Mouse (Mus musculus) stomach, postnatal 0 days (tissue): ENCODE measurements around the gene Fbln7. TPM values are rescaled to one million over a fixed set of nuclear protein-coding genes. Genes with fewer than 3 reads are reported as not detected.

ENCODE experiments used
- ATAC-seq: fragments of 200-750 bp; cut with Nextera tagmentation; 2 replicates; pipeline ENCODE4 v1.8.0; 2017; ENCODE audit not compliant: low FRiP score, low TSS enrichment
- DNase-seq: peaks from one replicate; pipeline ENCODE4 v3.0.0-alpha.2; 2016; ENCODE audit warnings: low spot score
- H3K27ac ChIP-seq: fragments of 300-500 bp; sonication (generic); replicated peaks from 2 replicates; pipeline ENCODE4 v1.5.1; 2014; ENCODE audit warnings: mild to moderate bottlenecking, control low read depth
- H3K27me3 ChIP-seq: fragments of 300-500 bp; sonication (generic); 2 replicates; pipeline ENCODE4 v1.6.1; 2014; ENCODE audit warnings: low read length; ENCODE audit not compliant: control insufficient read depth, insufficient read depth
- H3K36me3 ChIP-seq: fragments of 300-500 bp; sonication (generic); 2 replicates; pipeline ENCODE4 v1.6.1; 2014; ENCODE audit warnings: low read length, mixed read lengths; ENCODE audit not compliant: control insufficient read depth, insufficient read depth
- H3K4me1 ChIP-seq: fragments of 300-500 bp; sonication (generic); replicated peaks from 2 replicates; pipeline ENCODE4 v1.6.1; 2014; ENCODE audit warnings: antibody characterized with exemption; ENCODE audit not compliant: control insufficient read depth, insufficient read depth
- H3K4me2 ChIP-seq: fragments of 300-500 bp; sonication (generic); replicated peaks from 2 replicates; pipeline ENCODE4 v1.6.1; 2014; ENCODE audit warnings: low read depth, mild to moderate bottlenecking, control low read depth, moderate library complexity
- H3K4me3 ChIP-seq: fragments of 300-500 bp; sonication (generic); 2 replicates; pipeline ENCODE4 v1.5.1; 2014; ENCODE audit warnings: low read depth, low read length, control low read depth
- H3K9ac ChIP-seq: fragments of 300-500 bp; sonication (generic); 2 replicates; pipeline ENCODE4 v1.6.1; 2014; ENCODE audit warnings: mild to moderate bottlenecking, low read length, control low read depth, mixed read lengths
- H3K9me3 ChIP-seq: fragments of 300-500 bp; sonication (generic); 2 replicates; pipeline ENCODE4 v1.6.1; 2016; ENCODE audit warnings: low read length; ENCODE audit not compliant: control insufficient read depth
- CTCF ChIP-seq: IDR thresholded peaks from 2 replicates; pipeline ENCODE4 v1.5.1; 2016; ENCODE audit warnings: antibody characterized with exemption, low read depth, mild to moderate bottlenecking, moderate library complexity
- EP300 ChIP-seq: optimal IDR thresholded peaks from 2 replicates; pipeline ENCODE3; 2016; ENCODE audit warnings: antibody characterized with exemption
- WGBS: fragments of 180-500 bp; shearing (Covaris S2); extraction: QIAGEN DNeasy Blood & Tissue Kit; methylation state at CpG from one replicate; pipeline ENCODE4 v1.1.7; 2014; 5-methylcytosine and 5-hydroxymethylcytosine counted together
- polyA plus RNA-seq: library from polyadenylated mRNA; unstranded; fragments of >200 nt; fragmentation: Nextera tagmentation; extraction: Ambion mirVana; gene quantifications from 2 replicates; pipeline ENCODE4 v1.2.1, GENCODE M21; 2015

Fbln7 gene
- polyA plus RNA-seq, 1 experiment from 2014 or later = 2.5 TPM

DNA sequence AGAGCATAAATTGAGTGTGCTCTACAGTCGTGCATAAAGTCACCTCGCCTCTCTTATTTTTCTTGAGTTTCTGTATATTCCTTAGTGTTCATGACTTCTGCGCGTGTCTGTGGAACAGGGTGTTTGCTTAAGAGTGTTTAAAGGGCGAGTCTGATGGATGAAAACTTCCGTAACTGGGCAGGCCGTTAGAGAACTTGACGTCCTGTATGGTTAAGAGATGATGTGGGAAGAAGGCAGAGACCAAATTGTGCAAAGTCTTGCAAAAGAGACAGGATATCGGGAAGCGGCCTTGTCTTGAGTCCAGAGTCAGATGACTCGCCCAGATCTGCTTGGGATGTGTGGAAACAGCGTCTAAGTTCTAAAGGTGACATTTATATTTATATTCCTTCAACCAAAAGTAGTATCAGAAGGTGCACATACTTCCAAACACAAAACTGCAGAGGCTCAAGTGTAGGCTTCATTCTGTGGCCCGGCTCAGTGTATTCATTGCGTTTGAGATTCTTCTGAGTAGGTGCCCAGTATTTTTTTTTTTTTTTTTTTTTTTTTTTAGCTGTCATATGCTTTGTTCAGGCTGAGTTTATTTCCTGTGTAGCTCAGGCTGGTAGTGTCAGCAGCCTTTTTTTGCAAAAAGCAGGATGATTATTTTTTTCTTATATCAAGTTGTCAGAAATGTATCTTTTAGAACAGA lies 43.7 kb upstream of the Fbln7 start:
- Histone ChIP-seq H3K4me3 (peak overlapping the region; percentile 82), H3K4me1 (no peaks in the 10 kb centered on the region), H3K27me3 (no peaks in the 10 kb centered on the region), H3K9me3 (no peaks in the 10 kb centered on the region), H3K4me2 (peak overlapping the region; percentile 75), H3K9ac (peak overlapping the region; percentile 85), H3K27ac (peak overlapping the region; percentile 95), H3K36me3 (no peaks in the 10 kb centered on the region)
- no peak for DNase-seq
- WGBS = 5% methylated on average over 14 of the region's 14 CpGs
- ATAC-seq = no peak
- TF ChIP-seq EP300 (no peak), CTCF (no peak)

DNA sequence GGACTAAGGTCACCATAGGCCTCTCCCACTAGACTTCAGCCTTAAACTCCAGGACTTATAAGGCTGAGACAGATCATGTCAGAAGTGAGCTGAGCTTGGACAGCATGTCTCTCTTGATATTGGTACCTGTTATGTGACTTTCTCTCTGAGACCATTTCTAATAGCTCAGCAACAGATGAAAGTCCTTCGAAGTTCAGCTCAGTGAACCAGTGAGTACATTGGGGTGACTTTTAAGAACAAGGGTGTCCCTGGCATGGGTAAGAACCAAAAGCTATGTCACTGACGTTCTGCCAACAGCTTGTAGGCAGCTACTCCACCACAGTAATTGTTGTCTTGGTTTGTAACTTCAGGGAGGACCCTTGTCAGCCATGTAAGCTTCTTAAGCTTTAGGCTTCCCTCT lies 42.1 kb upstream of the Fbln7 start:
- no peak overlapping the region for H3K4me3 ChIP-seq
- ATAC-seq (no peak), DNase-seq (no peak)
- no peaks in the 10 kb centered on the region for H3K9me3 ChIP-seq
- no peak for TF ChIP-seq CTCF
- TF ChIP-seq EP300 = no peak
- no peak overlapping the region for H3K4me2 ChIP-seq
- no peaks in the 10 kb centered on the region for H3K27me3 ChIP-seq
- 85% methylated on average over 2 of the region's 2 CpGs for WGBS
- H3K9ac ChIP-seq = no peak overlapping the region
- H3K4me1 ChIP-seq = no peaks in the 10 kb centered on the region
- no peaks in the 10 kb centered on the region for H3K36me3 ChIP-seq
- H3K27ac ChIP-seq = no peak overlapping the region

DNA sequence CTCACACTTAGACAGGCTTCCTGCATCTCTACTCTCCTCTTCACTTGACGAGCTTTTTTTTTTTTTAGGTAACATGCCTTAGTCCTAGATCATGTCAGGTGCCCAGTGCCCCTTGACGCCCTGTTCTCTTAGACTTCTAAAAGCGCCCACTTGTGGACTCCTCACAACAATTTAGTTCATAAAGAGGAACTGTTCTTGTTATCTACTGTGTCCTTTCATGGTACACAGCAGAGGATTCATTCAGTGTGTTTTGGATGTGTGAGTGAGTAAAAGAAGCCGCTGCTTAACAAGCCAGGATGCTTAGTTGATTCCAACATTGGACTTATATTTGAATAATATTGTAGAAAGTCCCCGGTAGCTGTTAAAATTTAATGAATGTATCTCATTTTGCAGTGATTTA lies 38.9 kb upstream of the Fbln7 start:
- Histone ChIP-seq H3K27ac (no peak overlapping the region), H3K9me3 (no peaks in the 10 kb centered on the region), H3K4me3 (no peak overlapping the region), H3K4me2 (no peak overlapping the region), H3K4me1 (no peaks in the 10 kb centered on the region), H3K9ac (no peak overlapping the region), H3K36me3 (0 out of 2 replicates have a peak, but pooled peaks cover 1% of the 10 kb centered on the region), H3K27me3 (no peaks in the 10 kb centered on the region)
- TF ChIP-seq EP300 (no peak), CTCF (no peak)
- DNase-seq = no peak
- WGBS = 91% methylated on average over 5 of the region's 5 CpGs
- no peak for ATAC-seq

DNA sequence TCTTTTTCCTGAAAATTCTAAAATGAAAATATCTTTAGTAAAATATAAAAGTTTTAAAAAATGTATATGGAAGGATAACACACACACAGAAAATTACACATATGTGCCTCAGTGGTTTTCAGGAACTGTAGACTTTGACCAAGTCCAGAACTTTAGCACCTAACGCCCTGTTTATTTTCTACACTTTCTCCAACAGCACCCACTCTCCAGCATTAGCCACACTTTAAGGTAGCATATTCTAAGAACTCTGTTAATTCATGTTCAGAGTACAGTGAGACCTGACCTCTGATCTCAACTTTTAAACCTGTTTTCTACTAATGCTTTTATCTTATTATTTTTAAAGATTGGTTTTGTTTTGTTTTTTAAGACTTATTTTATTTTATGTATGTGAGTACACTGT lies 35.0 kb upstream of the Fbln7 start:
- 88% methylated on average over 1 of the region's 1 CpGs for WGBS
- Histone ChIP-seq H3K27me3 (no peaks in the 10 kb centered on the region), H3K27ac (no peak overlapping the region), H3K9me3 (no peaks in the 10 kb centered on the region), H3K4me2 (no peak overlapping the region), H3K4me1 (no peaks in the 10 kb centered on the region), H3K4me3 (no peak overlapping the region), H3K9ac (no peak overlapping the region), H3K36me3 (0 out of 2 replicates have a peak, but pooled peaks cover 10% of the 10 kb centered on the region)
- no peak for TF ChIP-seq CTCF
- no peak for TF ChIP-seq EP300
- no peak for ATAC-seq
- DNase-seq = no peak

DNA sequence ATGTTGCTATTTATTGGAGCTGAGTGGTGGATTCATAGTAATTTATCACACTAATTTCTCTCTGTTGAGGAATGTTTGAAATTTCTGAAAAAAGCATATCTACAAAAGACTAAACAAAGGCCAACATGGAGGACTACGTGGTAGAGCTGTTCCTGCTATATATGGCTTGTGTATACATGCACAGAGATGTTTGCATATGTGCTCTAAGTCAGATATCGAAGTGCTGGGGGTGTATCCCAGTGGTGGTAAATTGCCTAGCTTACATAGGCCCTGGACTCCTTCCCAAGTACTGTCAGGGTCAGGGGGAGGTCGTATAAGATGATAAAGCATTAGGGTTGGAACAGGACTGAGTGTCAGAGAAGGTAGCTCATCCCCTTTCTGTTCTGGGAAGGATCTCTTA lies 30.2 kb upstream of the Fbln7 start:
- no peaks in the 10 kb centered on the region for H3K4me1 ChIP-seq
- H3K9me3 ChIP-seq = no peaks in the 10 kb centered on the region
- no peak overlapping the region for H3K4me3 ChIP-seq
- TF ChIP-seq CTCF = no peak
- no peak for TF ChIP-seq EP300
- ATAC-seq (peak; percentile 73), DNase-seq (no peak)
- H3K27ac ChIP-seq = no peak overlapping the region
- no peak overlapping the region for H3K4me2 ChIP-seq
- no peaks in the 10 kb centered on the region for H3K27me3 ChIP-seq
- 32% methylated on average over 3 of the region's 3 CpGs for WGBS
- peaks cover 24% of the 10 kb centered on the region; the same call in 1 of the 2 replicates for H3K36me3 ChIP-seq
- H3K9ac ChIP-seq = no peak overlapping the region

DNA sequence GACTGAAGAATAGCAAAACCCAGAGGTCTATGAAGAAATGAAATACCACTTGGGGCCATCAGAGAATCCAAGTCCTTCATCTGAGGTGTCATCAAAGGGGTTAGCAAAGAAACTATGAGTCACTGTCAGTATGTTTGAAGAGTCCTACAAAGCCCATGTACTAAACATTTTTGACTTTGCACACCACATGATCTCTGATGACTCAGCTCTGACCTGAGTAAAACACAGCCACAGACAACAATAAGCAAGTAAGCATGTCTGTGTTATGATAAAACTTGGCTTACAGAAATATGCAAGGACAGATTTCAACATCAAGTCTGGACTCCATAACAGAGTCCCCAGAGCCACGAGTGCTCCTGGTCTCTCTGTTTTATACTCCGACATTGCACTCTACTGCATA lies 29.7 kb upstream of the Fbln7 start:
- ATAC-seq = peak; percentile 77
- TF ChIP-seq CTCF (no peak), EP300 (no peak)
- Histone ChIP-seq H3K4me2 (no peak overlapping the region), H3K9me3 (no peaks in the 10 kb centered on the region), H3K36me3 (peaks cover 24% of the 10 kb centered on the region; the same call in 1 of the 2 replicates), H3K9ac (no peak overlapping the region), H3K27ac (peak overlapping the region; percentile 41; the same call in 1 of the 2 replicates), H3K27me3 (no peaks in the 10 kb centered on the region), H3K4me3 (no peak overlapping the region), H3K4me1 (no peaks in the 10 kb centered on the region)
- 77% methylated on average over 2 of the region's 2 CpGs for WGBS
- DNase-seq = no peak
